In genomic region chr3:69316391-69317195, GRCm38 (mm10) we compare ENCODE assay signal across 8 mouse cellular contexts. TPM values are rescaled to one million over a fixed set of nuclear protein-coding genes. Genes with fewer than 3 reads are reported as not detected.
DNase-seq lines count a peak whose midpoint lies in the region; ATAC-seq and TF ChIP-seq lines count a peak whose summit lies in the region.

TSS of gene Ppm1l (plus strand) at chr3:69316861.

- TF ChIP-seq CTCF in intestine, postnatal 0 days (IDR thresholded peaks at IDR 0.05; ENCODE audit: low read depth): peak; percentile 10; the same call in 1 of the 2 replicates

- WGBS in embryonic facial prominence, embryonic 10.5 days: under 1% methylated on average over 79 of the region's 80 CpGs
- under 1% methylated on average over 73 of the region's 80 CpGs for WGBS in intestine, postnatal 0 days
- under 1% methylated on average over 74 of the region's 80 CpGs for whole genome bisulfite sequencing in midbrain, embryonic 10.5 days

- H3K4me2 ChIP-seq in intestine, postnatal 0 days (replicated peaks; ENCODE audit: low read depth): peak within 1 kb of the TSS; percentile 98

- H3K4me1 ChIP-seq in embryonic facial prominence, embryonic 10.5 days: peaks cover 31% of the 10 kb centered on the region
- H3K4me1 ChIP-seq in intestine, postnatal 0 days (replicated peaks; ENCODE audit: control insufficient read depth, insufficient read depth, low read length): peaks cover 8% of the 10 kb centered on the region
- H3K4me1 ChIP-seq in midbrain, embryonic 10.5 days: peaks cover 37% of the 10 kb centered on the region

- peak within 1 kb of the TSS; percentile 66 for H3K9ac ChIP-seq in intestine, postnatal 0 days (ENCODE audit: low read depth, low read length)

- peak; percentile 79 for ATAC-seq in granulocyte monocyte progenitor cell, adult 5-6 weeks (replicated peaks; ENCODE audit: poor library complexity, severe bottlenecking)
- peak; percentile 99 for ATAC-seq in intestine, postnatal 0 days

- peaks cover 13% of the 10 kb centered on the region; the same call in 1 of the 2 replicates for H3K27me3 ChIP-seq in embryonic facial prominence, embryonic 10.5 days (replicated peaks; ENCODE audit: low read depth, poor library complexity, severe bottlenecking)
- H3K27me3 ChIP-seq in intestine, postnatal 0 days (replicated peaks; ENCODE audit: control insufficient read depth, insufficient read depth, low read length): peaks cover 19% of the 10 kb centered on the region; the same call in 1 of the 2 replicates
- H3K27me3 ChIP-seq in midbrain, embryonic 10.5 days (ENCODE audit: low read depth, poor library complexity, severe bottlenecking): peaks cover 13% of the 10 kb centered on the region; the same call in 1 of the 2 replicates

- H3K9me3 ChIP-seq in embryonic facial prominence, embryonic 10.5 days: no peaks in the 10 kb centered on the region
- H3K9me3 ChIP-seq in intestine, postnatal 0 days (ENCODE audit: control insufficient read depth): no peaks in the 10 kb centered on the region
- H3K9me3 ChIP-seq in midbrain, embryonic 10.5 days (replicated peaks): no peaks in the 10 kb centered on the region

- H3K36me3 ChIP-seq in embryonic facial prominence, embryonic 10.5 days (replicated peaks): no peaks in the 10 kb centered on the region
- no peaks in the 10 kb centered on the region for H3K36me3 ChIP-seq in intestine, postnatal 0 days (ENCODE audit: control insufficient read depth, insufficient read depth)
- H3K36me3 ChIP-seq in midbrain, embryonic 10.5 days: 0 out of 2 replicates have a peak, but pooled peaks cover 2% of the 10 kb centered on the region

- H3K27ac ChIP-seq in embryonic facial prominence, embryonic 10.5 days (replicated peaks): peak within 1 kb of the TSS; percentile 96
- peak within 1 kb of the TSS; percentile 71; the same call in 1 of the 2 replicates for H3K27ac ChIP-seq in intestine, postnatal 0 days (ENCODE audit: low read depth, low read length)
- peak within 1 kb of the TSS; percentile 98 for H3K27ac ChIP-seq in midbrain, embryonic 10.5 days (replicated peaks)

- H3K4me3 ChIP-seq in embryonic facial prominence, embryonic 10.5 days: peak within 1 kb of the TSS; percentile 80
- H3K4me3 ChIP-seq in intestine, postnatal 0 days (ENCODE audit: low read depth, low read length): peak within 1 kb of the TSS; percentile 66
- peak within 1 kb of the TSS; percentile 84 for H3K4me3 ChIP-seq in midbrain, embryonic 10.5 days

- intact Hi-C loops in left cerebral cortex, postnatal 36 days (cut with DNase I): loop anchor here (2.0 to 5.0 kb wide), 4 partner anchors 44 to 406 kb away; partner anchors contain the start of gene Nmd3

- peak; percentile 95 for DNase-seq in adrenal gland, postnatal 14 days
- peak; percentile 98 for DNase-seq in embryonic facial prominence, embryonic 10.5 days (ENCODE audit: low spot score)
- DNase-seq in left cerebral cortex, postnatal 36 days (ENCODE audit: low spot score in 2 of 2): peak; percentile 91 to 94
- peak; percentile 95 for DNase-seq in midbrain, embryonic 10.5 days (ENCODE audit: low spot score)
- peak; percentile 82 to 83 for DNase-seq in right cerebral cortex, postnatal 36 days (ENCODE audit: low spot score in 2 of 2)
- DNase-seq in urinary bladder, postnatal 4 days (ENCODE audit: low spot score in 2 of 2): peak; percentile 86 to 91

RNA-seq across cellular contexts. Expression of gene Ppm1l, which starts in this region (rescaled TPM):
- total RNA-seq in adrenal gland, postnatal 14 days (2021): 12.6 and 13.5 TPM in 2 replicates
- polyA plus RNA-seq in embryonic facial prominence, embryonic 10.5 days (2016; fragmentation: Nextera tagmentation; extraction: Ambion mirVana): 10.0 and 10.4 TPM in 2 replicates
- 0.62 and 1.3 TPM in 2 replicates for total RNA-seq in granulocyte monocyte progenitor cell, adult 5-6 weeks (2014; fragmentation: Nextera tagmentation)
- total RNA-seq in granulocyte monocyte progenitor cell, adult 5-6 weeks (2017): 0.72 and 0.78 TPM in 2 replicates
- 2.8 and 3.0 TPM in 2 replicates for polyA plus RNA-seq in intestine, postnatal 0 days (2015; fragmentation: Nextera tagmentation; extraction: Ambion mirVana)
- 10 to 100 TPM; 87.0 to 88.8 TPM for total RNA-seq in left cerebral cortex, postnatal 36 days (2021)
- 14.8 and 15.6 TPM in 2 replicates for polyA plus RNA-seq in midbrain, embryonic 10.5 days (2016; fragmentation: Nextera tagmentation; extraction: Ambion mirVana)

Comparison
In these comparisons a context has a peak if more than half of its experiments do, and no peak if none do; other contexts are left out.
1. Peak in every context shown above with its lines: DNase-seq, ATAC-seq, H3K4me3 ChIP-seq and H3K27ac ChIP-seq.